Mouse (Mus musculus) liver, embryonic 14.5 days (tissue): Measurements from ENCODE around the gene Pacs2.

Experiments used
- CTCF ChIP-seq: IDR thresholded peaks from 2 replicates; pipeline ENCODE4 v1.5.1; 2016; ENCODE audit warnings: antibody characterized with exemption, low read depth, control low read depth
- EP300 ChIP-seq: IDR thresholded peaks from 2 replicates; pipeline ENCODE4 v1.6.1; 2016; ENCODE audit warnings: antibody characterized with exemption, low read depth

DNA sequence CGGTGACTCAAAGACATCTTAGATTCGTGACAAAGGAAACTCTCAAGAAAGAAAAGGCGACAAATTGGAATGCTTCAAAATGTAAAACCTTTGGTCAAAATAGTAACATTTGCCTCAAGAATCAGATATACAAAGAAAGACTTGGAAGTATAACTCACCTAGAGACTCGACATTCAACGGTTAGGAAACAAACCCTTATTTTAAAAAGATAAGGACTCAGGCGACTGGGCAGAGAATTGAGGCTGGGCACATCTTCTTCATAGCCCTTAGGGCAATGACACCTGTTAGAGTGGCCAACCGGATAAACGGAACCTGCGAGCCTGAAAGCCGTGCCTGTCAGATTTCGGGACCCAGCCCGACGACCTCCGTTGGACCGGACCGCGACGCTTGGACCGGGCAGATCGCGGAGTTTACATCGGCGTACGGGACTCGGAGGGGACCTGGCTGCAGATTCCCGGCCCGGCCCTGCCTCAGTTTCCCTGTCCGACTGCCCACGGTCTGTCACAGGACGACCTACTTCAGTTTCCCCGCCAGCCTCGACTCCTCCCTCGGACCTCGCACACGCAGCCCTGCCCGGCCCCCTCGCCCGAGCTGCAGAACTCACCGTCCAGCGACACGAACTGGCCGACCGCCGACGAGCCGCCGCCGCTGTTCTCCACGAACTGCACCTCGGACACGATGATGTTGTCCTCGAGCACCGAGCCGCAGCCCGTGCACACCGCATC lies 14.6 kb upstream of the Pacs2 start:
- TF ChIP-seq CTCF (no peak; the same call in 1 of the 2 replicates), EP300 (no peak)
